Mouse (Mus musculus) frontal cortex, adult 2 months (tissue): ENCODE data around the gene Vmn1r47. TPM values are rescaled to one million over a fixed set of nuclear protein-coding genes. Genes with fewer than 3 reads are reported as not detected.
"Not testable (repeated sequence)": the region's sequence is repeated elsewhere in the genome, so short reads cannot be mapped to it uniquely, and the experiment has no call there.

Experiments used
- DNase-seq, 2 experiments: peaks; one replicate each; pipeline ENCODE4 v3.0.0; 2022; ENCODE audit warnings: low spot score in 1 of 2; ENCODE audit errors: extremely low spot score in 1 of 2
- polyA plus RNA-seq: library from polyadenylated mRNA; depleted of rRNA; stranded (reverse); fragments of >200 nt; gene quantifications from 2 replicates; pipeline ENCODE4 v1.2.3, GENCODE M21; 2012; rRNA removed

Vmn1r47 gene
- polyA plus RNA-seq: not detected in 2 replicates

GRCm38 (mm10) chr6:90015847-90016246 is at the start of gene Vmn1r47:
TSS of gene Vmn1r47 (plus strand) at chr6:90016147.
- DNase-seq: not testable (repeated sequence)

DNA sequence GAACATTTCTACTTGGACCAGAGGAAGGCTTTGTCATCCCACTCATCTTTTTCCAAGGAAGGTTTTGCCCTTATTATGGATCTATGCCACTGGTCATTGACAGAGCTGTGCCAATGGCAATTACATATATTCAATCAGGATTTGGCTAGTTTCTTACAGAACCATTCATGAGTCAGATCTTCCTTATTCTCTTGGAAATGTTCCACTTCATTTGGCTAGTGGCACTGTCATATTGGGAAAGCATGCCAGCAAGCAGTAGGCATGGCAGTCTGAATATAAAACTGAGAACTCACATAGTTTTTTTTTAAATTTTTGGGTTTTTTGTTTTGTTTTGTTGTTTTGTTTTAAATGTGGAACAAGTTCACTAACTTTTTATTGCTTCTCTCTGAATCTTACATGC is 49.6 kb upstream of the Vmn1r47 start:
- peak in 1 of 2 experiments; percentile 4 for DNase-seq

DNA sequence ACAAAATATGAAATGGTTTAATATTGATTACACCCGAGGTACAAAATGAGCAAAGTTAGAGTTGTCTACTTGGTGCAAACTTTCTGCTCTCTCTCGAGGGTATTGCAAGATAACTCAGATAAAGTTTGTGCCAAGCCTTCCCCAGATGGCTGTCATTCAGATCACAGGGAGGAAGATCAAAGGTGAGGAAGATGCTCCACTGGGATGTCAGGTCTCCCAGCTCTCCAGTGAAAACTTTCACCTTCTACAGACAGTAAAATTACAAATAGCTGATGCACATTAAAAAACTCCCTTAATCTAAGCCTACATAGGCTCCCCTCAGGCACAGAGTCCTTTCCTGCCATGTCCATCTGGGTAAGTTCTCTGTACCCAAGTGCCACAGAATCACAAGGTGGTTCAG is 46.9 kb upstream of the Vmn1r47 start, which contains the start of gene Vmn1r46:
Gene Vmn1r46, plus strand, starts transcription at position 301 of the 400 bp plus-strand sequence.
- DNase-seq: no peak

DNA sequence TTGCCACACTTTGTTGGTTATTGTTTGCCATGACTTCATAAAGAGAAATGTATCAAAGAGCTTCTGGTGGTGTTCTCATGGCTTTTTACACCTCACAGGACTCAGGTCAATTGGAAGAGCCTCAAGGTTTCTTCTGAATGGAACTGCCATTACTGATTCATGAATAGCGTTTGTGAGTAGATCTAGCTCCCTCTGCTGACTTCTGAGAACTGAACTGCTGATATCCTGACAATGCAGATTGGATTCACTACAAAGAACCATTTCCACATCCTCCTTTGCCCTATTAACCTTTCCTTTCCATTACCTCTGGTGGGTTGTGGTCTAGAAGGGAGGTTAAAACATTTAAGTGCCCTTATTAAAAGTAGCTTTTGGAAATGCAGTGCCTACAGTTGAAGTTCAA is 30.0 kb upstream of the Vmn1r47 start:
- no peak for DNase-seq

GRCm38 (mm10) chr6:90036741-90037140 is 20.8 kb downstream of the Vmn1r47 start, which contains the start of gene Vmn1r48:
TSS of gene Vmn1r48 (minus strand) at chr6:90036841.
- DNase-seq: not testable (repeated sequence)

Other genes starting within 250 kb of the Vmn1r47 start
- gene Vmn1r42, start 139.7 kb upstream of the Vmn1r47 start, polyA plus RNA-seq: not detected in 2 replicates
- not detected in 2 replicates for gene Vmn1r43, start 139.7 kb upstream of the Vmn1r47 start, polyA plus RNA-seq
- not detected in 2 replicates for gene Vmn1r44, start 132.5 kb upstream of the Vmn1r47 start, polyA plus RNA-seq
- gene Vmn1r45, start 75.5 kb upstream of the Vmn1r47 start, polyA plus RNA-seq: not detected in 2 replicates
- gene Vmn1r46, start 46.8 kb upstream of the Vmn1r47 start, polyA plus RNA-seq: not detected in 2 replicates
- not detected in 2 replicates for gene Vmn1r48, start 20.7 kb downstream of the Vmn1r47 start, polyA plus RNA-seq
- not detected in 2 replicates for gene Vmn1r49, start 62.4 kb downstream of the Vmn1r47 start, polyA plus RNA-seq
- not detected in 2 replicates for gene Vmn1r50, start 85.3 kb downstream of the Vmn1r47 start, polyA plus RNA-seq
- not detected in 2 replicates for gene Vmn1r51, start 106.4 kb downstream of the Vmn1r47 start, polyA plus RNA-seq
- not detected in 2 replicates for gene Vmn1r52, start 158.7 kb downstream of the Vmn1r47 start, polyA plus RNA-seq
- gene V1ra8, start 186.6 kb downstream of the Vmn1r47 start, polyA plus RNA-seq: not detected in 2 replicates
- not detected in 2 replicates for gene Vmn1r53, start 208.3 kb downstream of the Vmn1r47 start, polyA plus RNA-seq
- gene Vmn1r54, start 230.2 kb downstream of the Vmn1r47 start, polyA plus RNA-seq: not detected in 2 replicates